Mouse (Mus musculus): ENCODE results near the gene Eif4g2. TPM values are rescaled to one million over a fixed set of nuclear protein-coding genes. Genes with fewer than 3 reads are reported as not detected.

The Eif4g2 gene
- polyA plus RNA-seq (2012; rRNA removed): 383 and 397 TPM in 2 replicates

GRCm38 (mm10) chr7:111082822-111083732, at the start of gene Eif4g2:
Gene Eif4g2 (minus strand): TSS chr7:111083030.
- DNase-seq (ENCODE audit: low spot score): peak; percentile 99

DNA sequence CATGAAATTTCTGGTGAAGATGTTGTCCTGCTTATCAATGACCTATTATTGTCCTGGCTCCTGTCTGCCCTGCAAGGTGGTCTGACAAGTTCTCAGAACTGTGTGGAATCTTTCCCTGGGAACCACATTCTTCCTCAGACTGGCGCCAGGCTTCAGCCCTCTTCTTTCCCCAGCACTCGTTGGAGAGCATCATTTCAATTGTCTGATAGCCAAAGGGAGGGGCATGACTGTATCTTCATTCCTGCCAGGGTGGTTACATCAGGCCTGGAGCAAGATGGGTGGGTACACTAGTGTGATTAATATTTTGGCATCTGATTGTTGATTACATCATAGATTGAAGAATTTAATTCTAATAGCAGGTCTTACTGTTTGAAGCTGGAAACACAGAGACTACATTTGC, 49.8 kb upstream of the Eif4g2 start:
- no peak for DNase-seq (ENCODE audit: low spot score)

DNA sequence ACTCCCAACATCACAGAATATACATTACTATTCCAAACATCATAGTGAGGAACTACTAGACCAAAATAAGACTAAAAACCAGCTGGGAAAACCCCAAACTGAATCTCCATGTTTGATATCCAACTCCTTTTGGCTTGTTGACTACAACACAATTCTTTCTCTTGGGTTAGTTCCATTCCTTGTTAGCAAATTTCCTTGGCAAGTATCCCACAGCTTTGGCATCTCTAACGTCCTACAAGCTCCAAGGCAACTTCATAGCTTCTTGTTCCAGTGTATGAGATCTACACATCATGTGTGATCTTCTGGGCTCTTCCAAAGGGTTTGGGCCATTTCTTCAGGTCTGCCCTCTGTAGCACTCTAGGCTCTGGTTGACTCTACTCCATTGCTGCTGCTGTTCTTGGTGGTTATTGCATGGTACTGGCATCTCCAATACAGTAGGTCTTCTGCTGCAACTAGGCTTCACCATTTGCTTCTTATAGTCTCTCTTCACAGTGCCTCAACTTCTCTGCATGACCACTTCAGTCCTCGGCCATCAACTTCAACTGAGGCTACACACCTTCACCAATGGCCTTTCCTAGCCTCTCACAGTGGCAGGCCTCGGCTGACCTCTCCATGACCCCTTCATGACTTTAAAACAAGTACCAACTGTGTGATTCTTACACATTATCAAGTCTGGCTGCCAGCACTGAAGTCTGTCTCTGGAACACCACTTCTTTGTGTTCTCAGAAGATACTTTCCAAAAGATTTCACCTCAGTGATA, 44.0 kb upstream of the Eif4g2 start:
- DNase-seq (ENCODE audit: low spot score): no peak

DNA sequence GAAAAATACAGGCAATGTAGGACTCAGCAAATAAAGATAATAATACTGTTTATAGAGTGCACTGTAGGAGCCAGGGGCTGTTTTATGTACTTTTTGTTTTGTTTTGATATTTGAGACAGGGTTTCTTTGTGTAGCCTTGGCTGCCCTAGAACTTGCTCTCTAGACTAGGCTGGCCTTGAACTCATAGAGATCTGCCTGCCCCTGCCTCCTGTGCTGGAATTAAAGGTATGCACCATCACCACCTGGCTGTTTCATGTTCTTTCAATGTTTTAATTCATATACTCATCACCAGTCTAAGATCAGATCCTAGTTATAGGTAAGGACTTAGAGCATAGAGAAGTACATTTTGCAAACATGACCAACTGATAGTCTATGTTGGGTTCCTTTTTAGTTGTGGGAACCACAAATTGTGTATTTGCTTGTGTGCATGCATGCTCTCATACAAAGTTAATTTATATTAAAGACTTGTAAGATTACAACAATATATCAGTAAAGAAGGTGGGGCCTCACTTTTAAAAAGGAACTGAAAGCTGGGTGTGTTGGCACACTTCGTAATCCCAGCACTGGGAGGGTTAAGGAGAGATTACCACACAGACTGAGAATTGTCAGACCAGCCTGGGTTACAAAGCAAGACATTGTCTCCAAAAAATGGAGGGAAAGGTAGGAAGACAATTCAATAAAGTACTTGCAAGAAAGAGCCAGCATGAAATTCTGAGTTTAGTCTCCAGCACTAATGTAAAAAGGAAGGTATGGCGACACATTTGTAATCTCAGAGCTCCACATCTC, 41.1 kb upstream of the Eif4g2 start:
- DNase-seq (ENCODE audit: low spot score): no peak

DNA sequence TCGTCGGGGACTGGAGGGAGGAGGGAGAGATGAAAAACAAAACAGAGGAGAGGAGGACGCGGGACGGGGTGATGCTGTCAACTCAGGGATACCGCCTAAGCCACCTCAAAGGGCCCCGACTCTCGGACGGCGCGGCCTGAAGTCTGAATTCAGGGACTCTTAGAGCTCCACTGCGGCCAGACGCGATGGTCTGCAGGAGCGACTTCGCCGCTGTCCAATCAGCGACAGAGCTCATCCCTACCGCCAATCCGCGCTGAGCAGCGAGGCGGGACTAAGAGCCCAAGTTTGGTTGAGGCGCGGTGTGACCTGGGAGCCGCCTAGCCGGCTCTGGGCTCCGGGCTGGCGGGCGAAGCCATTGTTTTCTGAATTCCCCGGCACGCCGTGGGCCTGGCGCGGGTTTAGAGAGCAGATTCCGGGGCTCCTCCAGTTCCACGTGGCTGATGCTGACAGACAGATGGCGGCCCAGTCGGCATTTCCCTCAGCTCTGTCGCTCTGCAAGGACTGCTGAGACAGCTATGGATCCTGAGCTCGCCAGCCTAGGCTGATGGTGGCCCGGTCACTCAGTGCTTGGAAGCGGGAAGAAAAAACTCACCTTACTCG, 39.8 kb upstream of the Eif4g2 start:
- peak; percentile 98 for DNase-seq (ENCODE audit: low spot score)

DNA sequence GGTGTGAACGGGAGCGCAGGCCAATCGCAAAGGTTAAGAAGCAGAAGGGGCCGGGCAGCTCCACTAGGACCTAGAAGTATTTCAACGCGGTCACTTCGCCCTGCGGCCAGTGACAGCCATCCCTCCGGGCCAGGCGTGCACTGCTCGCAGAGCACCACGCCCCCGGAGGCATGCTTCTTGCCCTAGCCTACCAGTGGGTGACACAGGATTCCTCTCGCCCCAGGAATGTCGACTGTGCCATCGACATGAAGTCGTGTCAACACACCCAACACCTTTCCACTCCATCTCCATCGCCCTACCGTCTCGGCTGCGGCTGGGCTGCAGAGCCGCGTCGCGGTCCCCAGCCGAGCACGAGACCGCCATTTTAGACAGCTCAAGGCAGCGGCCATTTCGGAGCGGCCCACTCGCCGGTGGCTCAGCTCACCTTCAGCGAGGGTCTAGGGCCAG, 39.3 kb upstream of the Eif4g2 start:
- DNase-seq (ENCODE audit: low spot score): no peak

DNA sequence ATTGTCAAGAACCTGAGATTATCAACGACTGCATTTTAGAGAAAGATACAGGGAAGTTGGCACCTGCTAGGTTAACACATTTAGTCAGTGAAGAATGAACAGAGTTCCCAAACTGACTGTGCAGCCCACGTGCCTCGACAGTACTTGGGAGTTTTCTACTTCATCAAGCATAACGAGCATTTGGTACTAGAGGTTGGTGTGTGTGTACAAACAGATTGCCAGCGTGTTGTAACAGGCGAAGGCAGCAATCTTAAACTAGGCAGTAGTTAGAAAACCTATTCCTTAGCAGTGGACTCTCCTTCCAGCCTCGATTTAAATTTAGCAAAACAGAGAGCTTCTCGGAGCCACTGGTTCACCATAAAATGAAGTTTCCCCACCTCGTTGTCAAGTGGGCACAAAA, 38.7 kb upstream of the Eif4g2 start:
- no peak for DNase-seq (ENCODE audit: low spot score)

GRCm38 (mm10) chr7:111109561-111109960, 26.7 kb upstream of the Eif4g2 start:
- no peak for DNase-seq (ENCODE audit: low spot score)

DNA sequence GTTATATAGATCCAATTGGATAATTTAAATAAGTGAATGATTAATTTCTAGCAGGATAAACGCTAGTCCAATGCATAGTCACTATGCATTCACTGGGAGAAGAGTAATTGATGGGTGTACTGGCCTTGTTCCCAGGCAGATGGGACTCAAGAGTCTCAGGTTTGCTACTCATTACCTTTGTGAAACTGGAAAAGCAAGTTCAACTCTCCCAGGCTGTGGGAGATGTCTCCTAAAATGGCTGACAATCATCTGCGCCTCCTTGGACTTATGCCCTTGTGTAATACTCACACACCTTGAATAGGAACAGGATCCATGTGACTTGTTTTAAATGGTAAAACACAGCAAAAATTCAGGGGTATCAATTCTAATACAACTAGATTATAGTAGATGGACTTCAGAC, 26.3 kb upstream of the Eif4g2 start:
- DNase-seq (ENCODE audit: low spot score): no peak

DNA sequence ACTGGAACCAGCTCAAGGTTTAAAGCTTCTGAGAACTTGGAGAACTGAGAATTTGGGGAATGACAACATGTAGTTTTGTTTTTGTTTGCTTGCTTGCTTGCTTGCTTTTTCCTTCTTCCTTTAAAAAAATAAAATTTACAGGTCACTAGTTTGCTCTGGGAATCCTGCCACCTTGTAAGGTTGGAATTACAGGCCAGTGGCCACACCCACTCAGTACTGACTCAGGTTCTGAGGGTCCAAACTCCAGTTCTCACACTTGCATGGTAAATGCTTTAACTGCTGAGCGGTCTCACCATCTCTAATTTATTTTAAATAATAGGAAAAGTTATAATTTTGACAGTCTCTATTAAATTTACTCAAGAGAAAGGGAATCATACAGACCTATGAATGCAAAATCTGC, 15.4 kb upstream of the Eif4g2 start:
- DNase-seq (ENCODE audit: low spot score): no peak

DNA sequence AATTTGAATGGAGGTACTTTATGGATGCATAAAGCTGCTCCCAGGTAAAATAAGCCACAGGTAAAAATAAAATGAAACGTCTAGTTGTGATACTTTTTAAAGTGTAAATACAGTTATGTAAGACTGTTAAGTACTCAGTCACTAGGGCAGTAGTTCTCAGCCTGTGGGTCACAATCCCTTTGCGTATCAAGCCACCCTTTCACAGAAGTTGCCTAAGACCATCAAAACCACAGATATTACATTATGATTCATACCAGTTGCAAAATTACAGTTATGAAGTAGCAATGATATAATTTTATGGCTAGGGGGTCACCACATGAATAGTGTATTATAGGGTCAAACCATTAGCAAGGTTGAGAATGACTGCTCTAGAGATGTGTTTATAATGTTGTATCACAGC, 12.3 kb upstream of the Eif4g2 start:
- DNase-seq (ENCODE audit: low spot score): no peak

- DNase-seq (ENCODE audit: low spot score): no peak
These were observed 2.3 kb upstream of the Eif4g2 start for GRCm38 (mm10) chr7:111085153-111085552.

DNA sequence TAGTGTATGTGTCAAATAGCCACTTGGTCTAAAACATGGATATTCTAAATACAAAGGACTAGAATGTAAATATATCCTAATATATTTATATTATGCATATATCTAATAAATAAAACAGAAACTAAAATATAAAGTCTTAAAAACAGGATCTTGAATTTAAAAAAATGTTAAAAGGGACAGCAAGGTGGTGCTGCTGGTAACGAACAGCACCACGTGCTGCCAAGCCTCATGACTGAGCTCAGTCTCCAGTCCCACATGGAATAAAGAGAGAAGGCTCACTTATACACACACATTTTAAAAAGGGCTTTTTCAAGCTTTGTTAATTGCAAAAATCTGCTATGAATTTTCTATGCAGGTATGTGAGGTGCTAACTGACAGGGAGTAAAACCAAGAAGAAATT, 1.6 kb upstream of the Eif4g2 start:
- no peak for DNase-seq (ENCODE audit: low spot score)

- DNase-seq (ENCODE audit: low spot score): no peak
These were observed 897 bp upstream of the Eif4g2 start for GRCm38 (mm10) chr7:111083733-111084120.

DNA sequence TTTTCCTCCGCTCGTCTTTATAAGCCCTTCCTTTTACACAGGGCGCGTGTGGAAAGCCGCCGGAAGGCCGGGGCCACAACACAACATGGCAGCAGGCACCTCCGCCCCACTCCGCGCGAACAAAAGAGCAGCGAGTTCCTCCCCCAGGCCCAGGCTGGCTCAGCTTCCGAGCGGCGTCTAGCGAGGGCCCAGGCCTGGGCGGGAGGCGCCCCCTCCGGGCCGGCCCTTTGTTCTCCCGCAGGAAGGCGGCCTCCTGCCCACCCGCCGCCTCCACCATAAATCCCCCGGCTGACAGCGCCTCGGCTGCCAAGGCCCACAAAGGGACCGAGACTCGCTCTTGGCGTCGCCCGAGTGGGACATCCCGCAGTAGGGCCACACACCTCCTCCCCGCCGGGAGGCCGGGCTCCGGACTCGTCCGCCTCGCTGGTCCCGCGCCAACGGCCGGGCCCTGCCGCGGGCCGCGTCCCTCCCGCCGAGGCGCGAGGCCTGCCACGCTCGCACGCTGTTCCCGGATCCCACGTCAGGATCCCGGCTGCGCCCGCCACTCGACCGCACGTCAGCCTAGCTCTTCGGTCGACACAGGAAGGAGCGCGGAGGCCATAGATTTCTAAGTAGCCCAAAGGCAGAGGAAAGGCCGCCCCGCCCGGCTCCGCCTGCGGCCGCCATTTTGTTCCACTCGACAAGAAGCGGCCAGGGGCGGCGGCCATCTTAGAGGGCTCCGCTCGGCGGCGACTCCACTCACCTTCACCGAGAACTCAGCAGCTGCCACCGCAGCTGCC, 598 bp downstream of the Eif4g2 start:
- peak; percentile 88 for DNase-seq (ENCODE audit: low spot score)

GRCm38 (mm10) chr7:111080876-111081275, 2.0 kb downstream of the Eif4g2 start:
- no peak for DNase-seq (ENCODE audit: low spot score)

DNA sequence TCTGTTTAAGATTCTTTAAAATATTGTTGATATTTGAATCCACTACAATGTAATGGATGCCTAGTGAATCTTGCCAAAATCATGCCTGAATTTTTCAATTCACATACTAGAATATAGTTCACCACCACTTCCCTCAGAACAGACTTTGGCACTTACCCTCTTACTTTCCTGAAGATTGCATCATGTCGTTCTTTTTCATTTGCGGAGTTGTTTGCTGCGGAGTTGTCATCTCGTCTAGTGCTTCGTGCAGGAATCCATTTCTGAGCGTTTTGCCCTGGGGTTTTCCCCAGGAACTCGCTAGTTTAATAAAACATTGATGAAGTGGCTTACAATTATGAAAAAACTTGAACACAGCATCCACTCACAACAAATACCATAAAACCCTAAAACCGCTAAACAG, 2.8 kb downstream of the Eif4g2 start:
- no peak for DNase-seq (ENCODE audit: low spot score)

DNA sequence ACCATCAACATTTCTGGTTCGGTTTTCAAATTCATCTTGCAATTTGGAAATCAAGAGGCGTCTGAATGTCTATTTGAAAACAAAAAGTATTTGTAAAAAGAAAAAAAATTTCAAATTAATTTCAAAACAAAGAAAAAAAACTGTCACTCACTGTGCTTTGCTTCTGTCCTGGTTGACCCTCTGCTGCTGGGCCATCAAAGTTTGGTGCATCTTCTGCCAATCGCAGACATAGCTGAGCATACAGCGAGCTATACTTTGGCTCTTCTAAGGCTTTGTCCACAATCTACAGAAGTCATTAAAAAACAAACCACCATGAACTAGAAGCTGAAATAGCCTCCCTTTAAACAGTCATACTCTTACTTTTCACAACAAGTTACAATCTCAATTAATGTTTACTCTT, 4.6 kb downstream of the Eif4g2 start:
- no peak for DNase-seq (ENCODE audit: low spot score)

DNA sequence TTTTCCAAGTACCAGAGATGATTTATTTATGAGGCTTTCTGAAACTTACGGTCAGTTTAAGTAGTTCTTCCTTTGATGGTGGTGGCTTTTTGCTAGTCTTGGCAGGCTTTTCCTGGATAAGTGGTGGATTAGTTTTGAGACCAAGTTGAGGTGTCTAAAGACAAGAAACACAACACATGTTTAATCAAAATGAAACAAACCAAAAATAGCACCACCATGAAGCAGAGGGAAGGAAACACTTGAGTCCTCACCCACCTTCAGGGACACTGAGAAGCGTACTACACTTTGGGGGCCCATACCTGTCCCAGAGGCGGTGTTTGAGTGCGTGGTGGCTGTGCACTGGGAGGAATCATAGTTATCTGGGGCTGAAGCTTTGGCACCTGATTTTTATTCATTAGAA, 7.5 kb downstream of the Eif4g2 start:
- DNase-seq (ENCODE audit: low spot score): no peak

- DNase-seq (ENCODE audit: low spot score): no peak
These were observed 10.4 kb downstream of the Eif4g2 start for GRCm38 (mm10) chr7:111072410-111072809.

- DNase-seq (ENCODE audit: low spot score): no peak
These were observed 12.7 kb downstream of the Eif4g2 start for GRCm38 (mm10) chr7:111070167-111070496.
